9 mouse cellular contexts compared by ENCODE assay signal in genomic region chr7:105639304-105639703, GRCm38 (mm10). TPM values are rescaled to one million over a fixed set of nuclear protein-coding genes. Genes with fewer than 3 reads are reported as not detected.
DNase-seq lines count a peak whose midpoint lies in the region; ATAC-seq and TF ChIP-seq lines count a peak whose summit lies in the region.
"Had no signal": no experiment of that assay in that cellular context is flagged by ENCODE, and none has a peak within 500 bp of the region (broad histone marks: within the 10 kb centered on the region; RNA-seq: fewer than 3 reads in every experiment).

No protein-coding gene starts in this region.

- H3K4me3 ChIP-seq in erythroblast, embryonic 14.5 days (replicated peaks) = peak overlapping the region; percentile 73
- peak overlapping the region; percentile 94 for H3K4me3 ChIP-seq in E14TG2a.4 (replicated peaks; ENCODE audit: low read length)
- peak overlapping the region; percentile 68 for H3K4me3 ChIP-seq in forebrain, embryonic 14.5 days (ENCODE audit: low read depth, low read length)
- H3K4me3 ChIP-seq in limb, embryonic 13.5 days = peak overlapping the region; percentile 79
- H3K4me3 ChIP-seq in stomach, embryonic 15.5 days (replicated peaks) = peak overlapping the region; percentile 73

- H3K36me3 ChIP-seq in erythroblast, embryonic 14.5 days (ENCODE audit: control insufficient read depth) = peaks cover 53% of the 10 kb centered on the region
- H3K36me3 ChIP-seq in E14TG2a.4 (ENCODE audit: insufficient read depth, low read length) = peaks cover 65% of the 10 kb centered on the region
- peaks cover 30% of the 10 kb centered on the region for H3K36me3 ChIP-seq in forebrain, embryonic 14.5 days (ENCODE audit: control insufficient read depth, insufficient read depth, low read length)
- peaks cover 52% of the 10 kb centered on the region for H3K36me3 ChIP-seq in limb, embryonic 13.5 days
- peaks cover 22% of the 10 kb centered on the region; the same call in 1 of the 2 replicates for H3K36me3 ChIP-seq in stomach, embryonic 15.5 days

- WGBS in forebrain, embryonic 14.5 days = 74% methylated on average over 9 of the region's 9 CpGs
- 76% methylated on average over 9 of the region's 9 CpGs for WGBS in limb, embryonic 13.5 days
- WGBS in stomach, embryonic 15.5 days = 63% methylated on average over 9 of the region's 9 CpGs

- no peaks in the 10 kb centered on the region for H3K27me3 ChIP-seq in erythroblast, embryonic 14.5 days (ENCODE audit: control insufficient read depth)
- H3K27me3 ChIP-seq in E14TG2a.4 (ENCODE audit: insufficient read depth, low read length) = peaks cover 9% of the 10 kb centered on the region
- H3K27me3 ChIP-seq in forebrain, embryonic 14.5 days (replicated peaks; ENCODE audit: control insufficient read depth, insufficient read depth, low read length) = no peaks in the 10 kb centered on the region
- no peaks in the 10 kb centered on the region for H3K27me3 ChIP-seq in limb, embryonic 13.5 days
- no peaks in the 10 kb centered on the region for H3K27me3 ChIP-seq in stomach, embryonic 15.5 days (replicated peaks)
- H3K27me3 ChIP-seq: Patski had no signal

- peaks cover 55% of the 10 kb centered on the region for H3K4me1 ChIP-seq in erythroblast, embryonic 14.5 days (ENCODE audit: control insufficient read depth)
- H3K4me1 ChIP-seq in E14TG2a.4 (replicated peaks; ENCODE audit: low read depth, low read length) = peaks cover 37% of the 10 kb centered on the region
- peaks cover 11% of the 10 kb centered on the region for H3K4me1 ChIP-seq in forebrain, embryonic 14.5 days (ENCODE audit: control insufficient read depth, insufficient read depth, low read length)
- H3K4me1 ChIP-seq in limb, embryonic 13.5 days = peaks cover 29% of the 10 kb centered on the region
- H3K4me1 ChIP-seq in stomach, embryonic 15.5 days = peaks cover 25% of the 10 kb centered on the region

- no peak for ATAC-seq in erythroblast, adult 5-6 weeks (replicated peaks; ENCODE audit: low FRiP score, poor library complexity, severe bottlenecking)
- ATAC-seq in forebrain, embryonic 14.5 days = no peak
- no peak for ATAC-seq in limb, embryonic 13.5 days (ENCODE audit: low FRiP score, low read depth)
- no peak for ATAC-seq in stomach, embryonic 15.5 days (ENCODE audit: insufficient read depth, low FRiP score, low read depth)
- ATAC-seq in granulocyte monocyte progenitor cell, adult 5-6 weeks (replicated peaks; ENCODE audit: poor library complexity, severe bottlenecking) = no peak

- no peak for DNase-seq in forebrain, embryonic 14.5 days (ENCODE audit: low spot score)
- DNase-seq in thymus, adult 18-20 months = no peak

- H3K27ac ChIP-seq in forebrain, embryonic 14.5 days (ENCODE audit: low read depth, low read length) = no peak overlapping the region
- H3K27ac ChIP-seq in limb, embryonic 13.5 days = no peak overlapping the region
- H3K27ac ChIP-seq in stomach, embryonic 15.5 days = no peak overlapping the region

- no peak for TF ChIP-seq CTCF in E14TG2a.4 (conservative IDR thresholded peaks at IDR 0.05; ENCODE audit: low read length)

- peak overlapping the region; percentile 95 for H3K4me2 ChIP-seq in forebrain, embryonic 14.5 days (ENCODE audit: low read length)
- peak overlapping the region; percentile 94 for H3K4me2 ChIP-seq in limb, embryonic 13.5 days (replicated peaks)
- H3K4me2 ChIP-seq in stomach, embryonic 15.5 days = peak overlapping the region; percentile 93

- H3K9ac ChIP-seq in forebrain, embryonic 14.5 days (ENCODE audit: low read length) = peak overlapping the region; percentile 81
- peak overlapping the region; percentile 93 for H3K9ac ChIP-seq in limb, embryonic 13.5 days
- peak overlapping the region; percentile 77; the same call in 1 of the 2 replicates for H3K9ac ChIP-seq in stomach, embryonic 15.5 days

- H3K9me3 ChIP-seq in erythroblast, embryonic 14.5 days (ENCODE audit: control insufficient read depth, low read length) = no peaks in the 10 kb centered on the region
- H3K9me3 ChIP-seq in E14TG2a.4 (ENCODE audit: low read length) = no peaks in the 10 kb centered on the region
- H3K9me3 ChIP-seq in forebrain, embryonic 14.5 days (replicated peaks; ENCODE audit: control insufficient read depth, low read length) = no peaks in the 10 kb centered on the region
- no peaks in the 10 kb centered on the region for H3K9me3 ChIP-seq in limb, embryonic 13.5 days
- H3K9me3 ChIP-seq in stomach, embryonic 15.5 days = no peaks in the 10 kb centered on the region

RNA-seq across cellular contexts. Expression of gene Timm10b, which starts 0.6 kb away (rescaled TPM):
- 24.4 and 28.7 TPM in 2 replicates for polyA plus RNA-seq in erythroblast, embryonic 14.5 days (2012)
- 5.4 and 13.2 TPM in 2 replicates for total RNA-seq in erythroblast, adult 5-6 weeks (2015; ENCODE audit: low replicate concordance)
- 7.4 and 32.9 TPM in 2 replicates for total RNA-seq in erythroblast, adult 5-6 weeks (2017; ENCODE audit: low replicate concordance)
- 137 and 144 TPM in 2 replicates for polyA plus RNA-seq in forebrain, embryonic 14.5 days (2014; fragmentation: Nextera tagmentation; extraction: Ambion mirVana)
- 182 and 195 TPM in 2 replicates for polyA plus RNA-seq in limb, embryonic 13.5 days (2015; fragmentation: Nextera tagmentation; extraction: Ambion mirVana)
- polyA plus RNA-seq in stomach, embryonic 15.5 days (2015; fragmentation: Nextera tagmentation; extraction: Ambion mirVana) = 189 and 199 TPM in 2 replicates
- 39.1 and 49.7 TPM in 2 replicates for total RNA-seq in granulocyte monocyte progenitor cell, adult 5-6 weeks (2014; fragmentation: Nextera tagmentation)
- total RNA-seq in granulocyte monocyte progenitor cell, adult 5-6 weeks (2017) = 72.1 and 77.6 TPM in 2 replicates

RNA-seq across cellular contexts. Expression of gene Arfip2, which starts 0.9 kb away (rescaled TPM):
- 1.5 and 1.7 TPM in 2 replicates for polyA plus RNA-seq in erythroblast, embryonic 14.5 days (2012)
- total RNA-seq in erythroblast, adult 5-6 weeks (2015; ENCODE audit: low replicate concordance) = 0.19 and 2.9 TPM in 2 replicates
- total RNA-seq in erythroblast, adult 5-6 weeks (2017; ENCODE audit: low replicate concordance) = 3.1 and 8.9 TPM in 2 replicates
- 92.9 and 97.6 TPM in 2 replicates for polyA plus RNA-seq in forebrain, embryonic 14.5 days (2014; fragmentation: Nextera tagmentation; extraction: Ambion mirVana)
- 82.4 and 97.0 TPM in 2 replicates for polyA plus RNA-seq in limb, embryonic 13.5 days (2015; fragmentation: Nextera tagmentation; extraction: Ambion mirVana)
- polyA plus RNA-seq in stomach, embryonic 15.5 days (2015; fragmentation: Nextera tagmentation; extraction: Ambion mirVana) = 69.0 and 81.8 TPM in 2 replicates
- total RNA-seq in granulocyte monocyte progenitor cell, adult 5-6 weeks (2014; fragmentation: Nextera tagmentation) = 23.8 and 31.4 TPM in 2 replicates
- total RNA-seq in granulocyte monocyte progenitor cell, adult 5-6 weeks (2017) = 47.1 and 85.6 TPM in 2 replicates

RNA-seq across cellular contexts. Expression of gene Gm45799, which starts 1.0 kb away (rescaled TPM):
- polyA plus RNA-seq in erythroblast, embryonic 14.5 days (2012) = 2.6 and 14.1 TPM in 2 replicates
- total RNA-seq in erythroblast, adult 5-6 weeks (2015; ENCODE audit: low replicate concordance) = 3.1 and 9.2 TPM in 2 replicates
- 0.42 and 5.0 TPM in 2 replicates for total RNA-seq in erythroblast, adult 5-6 weeks (2017; ENCODE audit: low replicate concordance)
- polyA plus RNA-seq in forebrain, embryonic 14.5 days (2014; fragmentation: Nextera tagmentation; extraction: Ambion mirVana) = 17.4 and 25.0 TPM in 2 replicates
- polyA plus RNA-seq in limb, embryonic 13.5 days (2015; fragmentation: Nextera tagmentation; extraction: Ambion mirVana) = 23.7 and 28.5 TPM in 2 replicates
- polyA plus RNA-seq in stomach, embryonic 15.5 days (2015; fragmentation: Nextera tagmentation; extraction: Ambion mirVana) = 24.2 and 37.0 TPM in 2 replicates
- 28.7 TPM in 1 of 2 replicates, not detected in the other for total RNA-seq in granulocyte monocyte progenitor cell, adult 5-6 weeks (2014; fragmentation: Nextera tagmentation)
- total RNA-seq in granulocyte monocyte progenitor cell, adult 5-6 weeks (2017) = 0.99 TPM in 1 of 2 replicates, not detected in the other

RNA-seq across cellular contexts. Expression of gene Trim3, which starts 5.9 kb away (rescaled TPM):
- 0.06 and 0.10 TPM in 2 replicates for polyA plus RNA-seq in erythroblast, embryonic 14.5 days (2012)
- total RNA-seq in erythroblast, adult 5-6 weeks (2015; ENCODE audit: low replicate concordance) = 3.3 and 8.8 TPM in 2 replicates
- 2.6 TPM in 1 of 2 replicates, not detected in the other for total RNA-seq in erythroblast, adult 5-6 weeks (2017; ENCODE audit: low replicate concordance)
- 41.0 and 52.4 TPM in 2 replicates for polyA plus RNA-seq in forebrain, embryonic 14.5 days (2014; fragmentation: Nextera tagmentation; extraction: Ambion mirVana)
- 36.9 and 38.0 TPM in 2 replicates for polyA plus RNA-seq in limb, embryonic 13.5 days (2015; fragmentation: Nextera tagmentation; extraction: Ambion mirVana)
- 27.8 and 29.8 TPM in 2 replicates for polyA plus RNA-seq in stomach, embryonic 15.5 days (2015; fragmentation: Nextera tagmentation; extraction: Ambion mirVana)
- total RNA-seq in granulocyte monocyte progenitor cell, adult 5-6 weeks (2014; fragmentation: Nextera tagmentation) = 1.7 and 5.4 TPM in 2 replicates
- 1.4 and 5.0 TPM in 2 replicates for total RNA-seq in granulocyte monocyte progenitor cell, adult 5-6 weeks (2017)

RNA-seq across cellular contexts. Expression of gene Dnhd1, which starts 11.3 kb away (rescaled TPM):
- polyA plus RNA-seq in erythroblast, embryonic 14.5 days (2012) = not detected in 2 replicates
- not detected in 2 replicates for total RNA-seq in erythroblast, adult 5-6 weeks (2015; ENCODE audit: low replicate concordance)
- under 0.01 and 0.14 TPM in 2 replicates for total RNA-seq in erythroblast, adult 5-6 weeks (2017; ENCODE audit: low replicate concordance)
- polyA plus RNA-seq in forebrain, embryonic 14.5 days (2014; fragmentation: Nextera tagmentation; extraction: Ambion mirVana) = 0.96 and 1.1 TPM in 2 replicates
- polyA plus RNA-seq in limb, embryonic 13.5 days (2015; fragmentation: Nextera tagmentation; extraction: Ambion mirVana) = 1.7 and 1.9 TPM in 2 replicates
- polyA plus RNA-seq in stomach, embryonic 15.5 days (2015; fragmentation: Nextera tagmentation; extraction: Ambion mirVana) = 0.71 and 0.95 TPM in 2 replicates
- total RNA-seq in granulocyte monocyte progenitor cell, adult 5-6 weeks (2014; fragmentation: Nextera tagmentation) = 0.45 and 3.7 TPM in 2 replicates
- 0.13 and 1.2 TPM in 2 replicates for total RNA-seq in granulocyte monocyte progenitor cell, adult 5-6 weeks (2017)

Comparison
In these comparisons a context has a peak if more than half of its experiments do, and no peak if none do; other contexts are left out.
1. RNA of gene Arfip2, which starts 0.9 kb away (polyA plus RNA-seq): 82.4 to 97.0 TPM in limb, embryonic 13.5 days, 92.9 to 97.6 TPM in forebrain, embryonic 14.5 days and 69.0 to 81.8 TPM in stomach, embryonic 15.5 days; 1.5 to 1.7 TPM in erythroblast, embryonic 14.5 days; every median in the first group is over 10 times any median in the second.
2. Peak in every context shown above with its lines, with median percentiles within 50 percentile points of each other: H3K4me3 ChIP-seq, H3K4me2 ChIP-seq and H3K9ac ChIP-seq.